Mouse (Mus musculus) limb, embryonic 15.5 days (tissue): ENCODE results near the gene Wwox. TPM values are rescaled to one million over a fixed set of nuclear protein-coding genes. Genes with fewer than 3 reads are reported as not detected.

Experiments used
- ATAC-seq: fragments of 200-750 bp; cut with Nextera tagmentation; 2 replicates; pipeline ENCODE4 v1.8.0; 2017; ENCODE audit warnings: low read depth, moderate TSS enrichment; ENCODE audit not compliant: insufficient number of reproducible peaks, low FRiP score, low TSS enrichment
- H3K27ac ChIP-seq: fragments of 300-500 bp; sonication (generic); 2 replicates; pipeline ENCODE4 v1.5.1; 2015; ENCODE audit warnings: moderate library complexity, mild to moderate bottlenecking, inconsistent platforms
- H3K27me3 ChIP-seq: fragments of 300-500 bp; sonication (generic); 2 replicates; pipeline ENCODE4 v1.6.1; 2015; ENCODE audit warnings: inconsistent platforms
- H3K36me3 ChIP-seq: fragments of 300-500 bp; sonication (generic); 2 replicates; pipeline ENCODE4 v1.6.1; 2015; ENCODE audit warnings: inconsistent platforms
- H3K4me1 ChIP-seq: fragments of 300-500 bp; sonication (generic); 2 replicates; pipeline ENCODE4 v1.6.1; 2015; ENCODE audit warnings: inconsistent platforms
- H3K4me2 ChIP-seq: fragments of 300-500 bp; sonication (generic); 2 replicates; pipeline ENCODE4 v1.6.1; 2015; ENCODE audit warnings: mild to moderate bottlenecking, inconsistent platforms
- H3K4me3 ChIP-seq: fragments of 300-500 bp; sonication (generic); 2 replicates; pipeline ENCODE4 v1.5.1; 2015; ENCODE audit warnings: mild to moderate bottlenecking, inconsistent platforms
- H3K9ac ChIP-seq: fragments of 300-500 bp; sonication (generic); 2 replicates; pipeline ENCODE4 v1.6.1; 2015; ENCODE audit warnings: inconsistent platforms
- H3K9me3 ChIP-seq: fragments of 300-500 bp; sonication (generic); 2 replicates; pipeline ENCODE4 v1.6.1; 2016; ENCODE audit warnings: inconsistent platforms
- WGBS: fragments of 180-500 bp; shearing (Covaris S2); methylation state at CpG from one replicate; pipeline ENCODE4 v1.1.7; 2015; 5-methylcytosine and 5-hydroxymethylcytosine counted together
- polyA plus RNA-seq: library from polyadenylated mRNA; unstranded; fragments of >200 nt; fragmentation: Nextera tagmentation; extraction: Ambion mirVana; gene quantifications from 2 replicates; pipeline ENCODE4 v1.2.1, GENCODE M21; 2015

Wwox gene
- polyA plus RNA-seq, 1 experiment from 2014 or later = 10.4 TPM

DNA sequence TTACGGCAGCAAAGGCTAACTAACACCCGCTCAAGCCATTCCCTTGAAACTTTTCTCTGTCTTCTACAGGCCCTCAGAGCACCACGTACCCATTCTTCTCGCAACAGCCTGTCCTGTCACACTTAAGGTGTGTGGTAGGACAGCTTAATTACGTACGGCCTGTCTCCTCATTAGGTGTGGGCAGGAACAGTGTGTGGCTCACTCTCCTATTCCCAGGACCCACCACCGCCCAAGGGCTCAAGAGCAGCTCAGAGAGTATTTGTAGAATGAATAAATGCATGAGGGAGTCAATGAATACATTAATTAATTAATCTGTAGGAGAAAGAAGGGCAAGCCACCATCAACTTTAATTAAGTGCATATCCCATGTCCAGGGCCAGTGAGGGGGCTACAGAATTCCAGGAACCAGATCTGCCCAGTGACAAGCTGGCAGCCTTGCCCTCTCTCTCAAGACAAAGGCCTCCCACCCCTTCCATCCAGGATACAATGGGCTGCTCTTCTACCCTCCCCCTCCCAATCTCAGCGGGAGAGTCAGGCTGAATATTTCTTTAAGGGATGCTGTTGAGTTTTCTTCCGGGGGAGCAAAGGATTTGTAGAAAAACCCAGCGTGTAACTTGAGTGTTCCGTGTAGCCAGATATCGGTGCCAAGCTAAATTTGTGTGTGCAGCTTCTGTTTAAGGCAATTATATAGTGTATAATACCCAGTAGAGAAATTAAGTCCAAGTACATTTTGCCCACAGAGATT is 718.7 kb downstream of the Wwox start:
- Histone ChIP-seq H3K27me3 (peaks cover 42% of the 10 kb centered on the region), H3K4me2 (no peak overlapping the region), H3K9ac (no peak overlapping the region), H3K9me3 (no peaks in the 10 kb centered on the region), H3K4me3 (no peak overlapping the region), H3K4me1 (peaks cover 55% of the 10 kb centered on the region), H3K27ac (peak overlapping the region; percentile 73; the same call in 1 of the 2 replicates), H3K36me3 (no peaks in the 10 kb centered on the region)
- ATAC-seq = peak; percentile 15; the same call in 1 of the 2 replicates
- 52% methylated on average over 12 of the region's 12 CpGs for WGBS

DNA sequence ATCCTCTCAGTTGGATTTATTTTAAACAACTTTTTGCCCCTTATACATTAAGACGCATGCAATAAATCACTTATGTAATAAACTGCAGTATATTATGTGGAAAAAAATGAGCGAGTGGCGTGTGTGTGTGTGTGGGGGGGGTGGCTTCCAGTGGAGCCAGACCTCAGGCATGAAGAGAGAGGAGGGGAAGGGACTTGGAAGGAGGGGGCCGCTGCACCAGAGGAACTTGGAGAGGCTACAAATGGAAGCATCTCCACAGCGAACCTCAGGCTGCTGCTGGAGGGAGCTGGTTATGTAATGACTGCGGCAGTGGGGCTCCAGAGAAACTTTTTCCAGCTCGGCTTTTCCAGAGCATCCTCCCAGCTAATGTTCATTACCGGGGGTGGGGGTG is 719.3 kb downstream of the Wwox start:
- ATAC-seq = peak; percentile 57; the same call in 1 of the 2 replicates
- Histone ChIP-seq H3K27ac (peak overlapping the region; percentile 73), H3K9ac (no peak overlapping the region), H3K27me3 (peaks cover 42% of the 10 kb centered on the region), H3K4me3 (peak overlapping the region; percentile 25), H3K4me1 (peaks cover 51% of the 10 kb centered on the region), H3K4me2 (peak overlapping the region; percentile 49), H3K9me3 (no peaks in the 10 kb centered on the region), H3K36me3 (no peaks in the 10 kb centered on the region)
- WGBS = 2% methylated on average over 8 of the region's 8 CpGs

DNA sequence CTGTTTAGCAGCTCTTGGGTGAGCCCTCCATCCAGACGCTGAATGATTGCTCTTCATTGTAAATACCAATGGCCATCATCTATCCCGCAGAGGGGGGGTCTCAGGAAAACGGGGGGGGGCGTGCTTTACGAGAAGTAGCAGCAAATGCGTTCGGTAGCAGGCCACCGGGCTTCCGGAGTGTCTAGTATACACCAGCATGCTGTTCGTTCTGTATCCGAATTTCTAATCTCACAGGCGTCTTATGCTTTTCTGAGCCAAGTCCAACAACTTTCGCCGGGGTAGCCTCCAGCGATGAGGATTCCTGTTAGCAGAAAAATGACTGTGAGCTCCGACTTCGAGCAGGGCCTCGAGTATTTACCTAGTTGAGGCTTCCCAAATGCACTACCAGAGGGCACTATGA is 719.8 kb downstream of the Wwox start:
- H3K27me3 ChIP-seq = peaks cover 43% of the 10 kb centered on the region
- no peak overlapping the region for H3K9ac ChIP-seq
- H3K4me3 ChIP-seq = peak overlapping the region; percentile 25
- under 1% methylated on average over 18 of the region's 18 CpGs for WGBS
- H3K27ac ChIP-seq = peak overlapping the region; percentile 73
- peak overlapping the region; percentile 49 for H3K4me2 ChIP-seq
- no peaks in the 10 kb centered on the region for H3K9me3 ChIP-seq
- no peaks in the 10 kb centered on the region for H3K36me3 ChIP-seq
- no peak for ATAC-seq
- peaks cover 47% of the 10 kb centered on the region for H3K4me1 ChIP-seq

DNA sequence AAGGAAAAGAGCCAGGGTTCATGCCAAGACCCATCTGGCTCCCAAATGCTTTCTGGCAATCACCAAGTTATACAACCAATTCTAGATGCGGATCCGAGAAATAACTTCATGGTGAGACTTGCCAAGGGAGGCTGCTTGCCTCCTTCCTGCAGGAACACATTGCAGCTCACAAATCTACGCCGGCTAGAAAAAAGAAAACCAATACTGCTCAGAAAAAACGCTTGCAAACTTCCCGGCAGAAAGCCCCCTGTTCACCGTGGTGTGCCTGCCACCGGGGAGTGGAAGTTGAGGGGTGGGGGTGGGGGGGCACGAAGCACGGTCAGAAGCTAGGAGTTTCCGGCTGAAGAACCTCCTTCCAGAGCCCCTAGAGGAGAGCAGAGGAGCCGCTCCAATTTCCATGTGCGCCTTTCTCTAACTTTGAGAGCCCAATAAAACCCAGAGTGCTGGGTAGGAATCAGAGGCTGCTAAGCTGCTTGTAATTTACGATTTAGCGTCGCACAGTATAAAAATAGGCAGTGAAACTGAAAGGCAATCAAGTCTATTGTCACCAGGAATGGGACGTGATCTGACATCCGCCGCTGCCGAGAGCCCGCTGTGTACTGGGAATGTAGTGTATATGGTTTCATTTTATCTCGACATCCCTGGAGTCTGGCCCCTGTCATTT is 720.4 kb downstream of the Wwox start:
- 1% methylated on average over 22 of the region's 22 CpGs for WGBS
- peaks cover 46% of the 10 kb centered on the region for H3K4me1 ChIP-seq

DNA sequence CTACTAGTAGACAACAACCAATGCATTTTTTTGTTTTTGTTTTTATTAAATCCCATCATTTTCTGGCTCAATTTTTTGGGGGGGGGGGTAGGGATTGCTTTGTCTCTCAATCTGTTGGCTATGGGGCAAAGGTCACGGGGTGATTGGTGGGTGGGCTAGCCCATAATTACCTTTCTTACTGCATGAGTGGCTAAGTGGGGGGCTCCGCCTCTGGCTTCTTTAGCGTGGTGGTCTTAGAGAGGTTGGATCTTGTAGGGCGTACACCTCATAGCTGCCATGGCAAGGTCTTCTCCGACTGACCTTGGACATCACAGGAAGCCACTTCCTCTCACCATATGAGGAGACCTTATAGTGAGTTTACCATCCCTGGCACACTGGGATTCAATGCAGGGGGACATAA is 721.0 kb downstream of the Wwox start:
- 76% methylated on average over 5 of the region's 5 CpGs for WGBS
- Histone ChIP-seq H3K9ac (no peak overlapping the region), H3K9me3 (no peaks in the 10 kb centered on the region), H3K27me3 (peaks cover 40% of the 10 kb centered on the region), H3K4me1 (peaks cover 46% of the 10 kb centered on the region), H3K27ac (peak overlapping the region; percentile 73), H3K4me3 (peak overlapping the region; percentile 25), H3K36me3 (no peaks in the 10 kb centered on the region), H3K4me2 (peak overlapping the region; percentile 49)
- ATAC-seq = no peak

More for the DNA sequence above, 720.4 kb downstream of the Wwox start:
- H3K36me3 ChIP-seq = no peaks in the 10 kb centered on the region
- peak overlapping the region; percentile 49 for H3K4me2 ChIP-seq
- H3K27me3 ChIP-seq = peaks cover 40% of the 10 kb centered on the region
- no peaks in the 10 kb centered on the region for H3K9me3 ChIP-seq
- H3K27ac ChIP-seq = peak overlapping the region; percentile 73
- peak; percentile 57; the same call in 1 of the 2 replicates for ATAC-seq
- H3K9ac ChIP-seq = no peak overlapping the region
- peak overlapping the region; percentile 25 for H3K4me3 ChIP-seq

DNA sequence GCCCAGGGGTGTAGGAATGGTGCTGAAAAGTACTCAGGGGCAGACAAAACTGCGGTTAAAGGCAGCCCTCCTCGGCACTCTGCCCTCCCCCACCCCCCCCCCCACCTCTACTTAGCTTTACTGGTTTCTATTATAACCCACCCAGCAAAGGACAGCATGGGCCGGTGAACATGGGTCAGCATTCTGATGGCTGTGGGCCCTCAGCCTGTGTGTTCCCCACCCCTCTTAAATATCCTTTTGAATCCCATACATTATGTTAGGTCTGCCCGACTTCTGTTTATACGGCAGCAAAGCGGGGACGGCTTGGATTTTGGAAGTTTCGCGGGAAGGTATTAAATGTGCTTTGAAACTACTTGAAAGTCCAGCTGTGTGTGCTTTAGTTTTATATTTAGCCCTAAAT is 722.1 kb downstream of the Wwox start:
- H3K4me3 ChIP-seq = no peak overlapping the region
- no peaks in the 10 kb centered on the region for H3K9me3 ChIP-seq
- H3K9ac ChIP-seq = no peak overlapping the region
- H3K27ac ChIP-seq = 0 out of 2 replicates have a peak overlapping the region, but pooled peaks have one; percentile 38
- peak; percentile 54; the same call in 1 of the 2 replicates for ATAC-seq
- peaks cover 50% of the 10 kb centered on the region for H3K27me3 ChIP-seq
- peaks cover 46% of the 10 kb centered on the region for H3K4me1 ChIP-seq
- no peaks in the 10 kb centered on the region for H3K36me3 ChIP-seq
- H3K4me2 ChIP-seq = no peak overlapping the region
- 37% methylated on average over 9 of the region's 9 CpGs for WGBS

DNA sequence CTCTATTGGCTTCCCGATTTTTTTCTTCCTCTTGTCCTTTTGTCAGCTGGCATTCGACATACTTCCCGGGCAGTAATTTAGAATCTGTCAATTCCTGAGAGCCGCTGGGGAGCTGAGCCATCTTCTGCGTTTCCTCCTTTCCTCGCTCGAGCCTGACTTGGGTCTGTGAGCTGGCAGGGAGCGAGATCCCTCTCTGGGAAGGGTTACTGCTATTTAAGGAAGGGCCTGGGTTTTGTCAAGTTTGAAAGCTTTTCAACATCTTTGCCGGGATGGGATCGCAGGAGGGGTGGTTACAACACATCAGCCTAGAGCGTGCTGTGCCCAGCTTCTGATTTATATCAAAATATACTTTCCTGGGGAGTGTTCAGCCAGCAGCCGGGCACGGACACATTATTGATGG is 725.4 kb downstream of the Wwox start:
- no peak for ATAC-seq
- no peaks in the 10 kb centered on the region for H3K36me3 ChIP-seq
- WGBS = 9% methylated on average over 13 of the region's 13 CpGs
- no peak overlapping the region for H3K27ac ChIP-seq
- no peaks in the 10 kb centered on the region for H3K9me3 ChIP-seq
- peaks cover 45% of the 10 kb centered on the region for H3K27me3 ChIP-seq
- peaks cover 26% of the 10 kb centered on the region for H3K4me1 ChIP-seq
- no peak overlapping the region for H3K4me2 ChIP-seq
- no peak overlapping the region for H3K4me3 ChIP-seq
- no peak overlapping the region for H3K9ac ChIP-seq

DNA sequence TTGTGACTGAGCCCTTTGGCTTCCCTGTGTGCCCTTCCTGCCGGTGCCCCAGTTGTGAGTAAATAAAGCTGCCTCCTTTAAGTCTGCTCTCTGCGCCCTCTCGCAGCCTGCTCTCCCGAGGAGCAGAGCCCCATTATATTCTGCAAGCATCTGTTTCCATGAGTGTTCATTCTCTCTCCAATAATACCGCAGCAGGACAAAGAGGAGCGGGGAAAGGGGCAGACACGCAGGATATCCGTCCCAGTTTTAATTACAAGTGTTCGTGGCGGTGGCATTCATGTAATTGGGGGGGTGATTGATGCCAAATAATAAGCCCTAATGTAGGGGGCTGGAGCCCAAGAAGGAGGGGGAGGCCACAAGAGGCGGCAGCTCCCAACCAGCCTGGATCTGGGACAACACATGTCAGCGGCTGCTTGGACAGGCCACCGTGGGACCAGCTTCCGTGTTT is 734.2 kb downstream of the Wwox start:
- no peaks in the 10 kb centered on the region for H3K9me3 ChIP-seq
- 34% methylated on average over 14 of the region's 14 CpGs for WGBS
- H3K36me3 ChIP-seq = no peaks in the 10 kb centered on the region
- no peak for ATAC-seq
- no peak overlapping the region for H3K4me3 ChIP-seq
- H3K27ac ChIP-seq = no peak overlapping the region
- peaks cover 16% of the 10 kb centered on the region for H3K27me3 ChIP-seq
- no peak overlapping the region for H3K9ac ChIP-seq
- peaks cover 8% of the 10 kb centered on the region for H3K4me1 ChIP-seq
- H3K4me2 ChIP-seq = no peak overlapping the region

DNA sequence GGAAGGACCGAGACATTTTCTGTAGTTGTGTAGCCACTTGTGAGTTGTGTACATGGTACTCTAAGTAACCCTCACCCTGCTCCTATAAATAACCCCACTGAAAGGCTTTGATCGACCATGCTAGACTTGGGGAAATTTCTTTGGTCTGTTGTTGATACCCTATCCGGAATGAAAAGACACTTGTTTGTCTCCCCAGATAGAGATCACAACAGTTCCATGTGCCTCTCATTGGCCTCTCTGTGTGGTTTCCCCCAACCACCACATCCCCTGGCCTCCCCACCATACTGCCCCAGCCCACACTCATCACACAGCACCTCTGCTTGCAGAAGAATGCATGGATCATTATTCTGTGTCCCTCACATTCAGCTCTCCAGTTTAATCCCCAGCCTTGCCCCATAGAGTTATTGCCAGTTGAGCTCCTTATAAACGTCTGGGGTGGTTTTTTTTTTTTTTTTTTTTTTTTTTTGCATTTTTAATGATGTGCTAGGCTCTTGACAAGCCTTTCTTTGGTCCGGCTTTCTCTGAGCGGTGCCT is 746.0 kb downstream of the Wwox start:
- no peak for ATAC-seq
- no peak overlapping the region for H3K4me2 ChIP-seq
- no peak overlapping the region for H3K4me3 ChIP-seq
- 66% methylated on average over 6 of the region's 6 CpGs for WGBS
- H3K9me3 ChIP-seq = no peaks in the 10 kb centered on the region
- no peak overlapping the region for H3K9ac ChIP-seq
- H3K36me3 ChIP-seq = no peaks in the 10 kb centered on the region
- H3K27me3 ChIP-seq = peaks cover 7% of the 10 kb centered on the region; the same call in 1 of the 2 replicates
- no peak overlapping the region for H3K27ac ChIP-seq
- H3K4me1 ChIP-seq = peaks cover 10% of the 10 kb centered on the region

DNA sequence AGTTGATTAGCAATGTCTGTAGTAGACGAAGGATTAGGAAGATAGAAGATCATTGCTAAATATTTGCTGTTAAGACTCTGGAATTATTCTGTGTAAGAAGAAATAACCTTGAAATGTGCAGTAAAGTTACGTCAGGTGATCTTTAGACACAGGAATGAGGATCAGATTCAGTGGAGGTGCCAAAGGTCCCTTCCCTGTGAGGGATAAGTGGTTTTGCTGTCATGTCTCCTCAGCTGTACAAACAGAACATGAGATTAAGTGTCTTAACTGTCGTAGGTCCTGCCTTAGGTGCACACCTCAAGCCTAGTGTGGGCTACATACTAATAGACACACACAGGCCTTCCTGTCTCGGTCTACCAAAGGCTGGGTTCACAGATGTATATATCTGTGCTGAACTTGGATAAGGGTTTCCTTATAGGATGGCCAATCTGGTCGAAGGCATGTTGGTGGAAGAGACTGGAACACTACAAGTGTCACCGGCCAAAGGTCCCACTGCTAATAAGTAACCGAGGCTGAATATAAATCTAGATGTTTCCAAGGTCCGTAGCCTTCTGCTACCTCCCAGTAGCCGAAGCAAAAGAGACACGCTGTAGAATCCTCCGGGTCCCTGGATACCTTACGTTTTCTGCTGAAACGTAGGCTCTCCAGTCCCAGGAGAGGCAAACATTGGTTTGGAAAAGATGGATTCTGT is 746.8 kb downstream of the Wwox start:
- Histone ChIP-seq H3K9ac (no peak overlapping the region), H3K27ac (no peak overlapping the region), H3K4me3 (no peak overlapping the region), H3K4me1 (peaks cover 10% of the 10 kb centered on the region), H3K27me3 (peaks cover 11% of the 10 kb centered on the region; the same call in 1 of the 2 replicates), H3K9me3 (no peaks in the 10 kb centered on the region), H3K4me2 (no peak overlapping the region), H3K36me3 (no peaks in the 10 kb centered on the region)
- 79% methylated on average over 13 of the region's 13 CpGs for WGBS
- no peak for ATAC-seq

DNA sequence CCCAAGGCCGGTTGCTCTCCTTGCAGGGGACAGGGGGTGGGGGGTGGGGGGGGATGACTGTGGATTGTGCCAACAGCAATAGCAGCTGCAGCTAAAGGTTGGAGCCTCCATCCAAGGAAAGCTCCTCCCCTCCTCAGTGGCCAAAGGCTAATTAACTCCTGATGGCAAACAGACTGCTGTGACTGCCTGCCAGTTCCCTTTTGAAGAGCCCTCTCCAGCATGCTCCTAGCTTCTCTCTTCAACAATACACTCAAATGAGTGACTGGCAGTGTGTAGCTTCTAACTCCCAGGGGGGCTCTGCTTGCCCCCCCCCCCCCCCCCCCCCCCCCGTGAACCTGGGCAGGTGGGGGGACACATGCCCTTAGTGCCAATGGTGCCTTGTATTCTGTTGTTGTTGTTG is 747.4 kb downstream of the Wwox start:
- ATAC-seq = no peak
- Histone ChIP-seq H3K27me3 (peaks cover 11% of the 10 kb centered on the region; the same call in 1 of the 2 replicates), H3K9ac (no peak overlapping the region), H3K4me1 (peaks cover 10% of the 10 kb centered on the region), H3K9me3 (no peaks in the 10 kb centered on the region), H3K4me2 (no peak overlapping the region), H3K4me3 (no peak overlapping the region), H3K36me3 (no peaks in the 10 kb centered on the region), H3K27ac (no peak overlapping the region)
- WGBS = 33% methylated on average over 1 of the region's 2 CpGs
